In the genomic region with DNA sequence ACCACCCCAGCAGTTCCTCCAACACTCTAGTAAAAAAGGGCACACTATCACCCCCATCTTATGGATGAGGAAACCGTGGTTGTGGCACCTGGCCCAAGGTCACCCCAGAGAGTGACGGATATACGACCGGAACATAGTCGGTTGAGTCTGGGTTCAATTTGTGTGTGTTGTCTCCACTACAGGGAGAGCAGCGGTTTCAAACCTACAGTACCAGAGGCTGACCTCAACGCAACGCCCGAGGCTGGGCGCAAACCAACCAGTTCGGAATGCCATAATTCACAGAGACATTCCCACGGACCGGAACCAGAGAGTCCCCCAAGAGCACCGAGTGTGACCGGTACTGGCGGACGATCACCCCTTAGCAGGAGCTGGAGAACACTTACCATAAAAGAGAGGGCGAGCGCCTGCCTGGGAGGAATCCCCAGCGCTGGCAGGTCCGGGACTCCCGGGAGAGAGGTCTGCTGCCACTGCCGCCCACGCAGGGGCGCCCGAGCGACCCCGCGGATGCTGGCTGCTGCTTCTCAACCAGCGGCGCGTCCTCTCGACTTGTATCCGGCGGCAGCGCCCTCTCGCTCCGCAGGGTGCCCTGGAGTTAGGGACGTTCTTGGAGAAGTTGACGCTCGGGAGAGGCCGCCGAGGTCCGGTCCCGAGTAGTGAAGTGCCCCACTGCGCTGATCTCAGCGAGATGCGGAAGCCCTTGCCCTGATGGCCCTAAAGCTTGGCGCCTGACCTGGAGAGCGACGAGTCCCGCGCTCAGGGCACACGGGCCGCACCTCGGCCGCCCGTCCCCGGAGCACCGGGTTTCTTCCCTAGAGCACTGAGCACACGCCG, we compare ENCODE assay signal across 8 mouse cellular contexts. TPM values are rescaled to one million over a fixed set of nuclear protein-coding genes. Genes with fewer than 3 reads are reported as not detected.
DNase-seq lines count a peak whose midpoint lies in the region; ATAC-seq lines count a peak whose summit lies in the region.

No protein-coding gene starts in this region.

- peaks cover 54% of the 10 kb centered on the region for H3K4me1 ChIP-seq in hindbrain, embryonic 15.5 days (replicated peaks)

- no peaks in the 10 kb centered on the region for H3K36me3 ChIP-seq in hindbrain, embryonic 15.5 days

- peak; percentile 40 to 46 for DNase-seq in adrenal gland, adult 18-20 months (ENCODE audit: low spot score in 2 of 2)
- peak; percentile 60 to 79 for DNase-seq in cerebellum, postnatal 4 days (ENCODE audit: low spot score in 2 of 2)
- peak; percentile 22 to 25 for DNase-seq in gastrocnemius, adult 8-10 months (ENCODE audit: low spot score in 2 of 2)
- DNase-seq in left cerebral cortex, adult 8-10 months (ENCODE audit: low spot score in 2 of 2): peak; percentile 43 to 46
- peak; percentile 55 for DNase-seq in right cerebral cortex, postnatal 25 days
- DNase-seq in natural killer cell, adult 2 months (ENCODE audit: low spot score in 2 of 2): no peak

- peak overlapping the region; percentile 97 for H3K27ac ChIP-seq in hindbrain, embryonic 15.5 days (replicated peaks)

- peak overlapping the region; percentile 90 for H3K9ac ChIP-seq in hindbrain, embryonic 15.5 days

- ATAC-seq in hindbrain, embryonic 15.5 days (ENCODE audit: low FRiP score, low read depth): peak; percentile 27
- ATAC-seq in megakaryocyte, adult 5-6 weeks (ENCODE audit: poor library complexity, severe bottlenecking): peak; percentile 43

- H3K27me3 ChIP-seq in hindbrain, embryonic 15.5 days: no peaks in the 10 kb centered on the region

- peak overlapping the region; percentile 81 for H3K4me3 ChIP-seq in hindbrain, embryonic 15.5 days

- WGBS in hindbrain, embryonic 15.5 days: under 1% methylated on average over 62 of the region's 62 CpGs

- H3K9me3 ChIP-seq in hindbrain, embryonic 15.5 days: no peaks in the 10 kb centered on the region

- peak overlapping the region; percentile 90 for H3K4me2 ChIP-seq in hindbrain, embryonic 15.5 days

RNA-seq across cellular contexts. Expression of a gene that starts 0.6 kb away (rescaled TPM):
- total RNA-seq in adrenal gland, adult 18-20 months (2021): 1 to 10 TPM in 1 of 2 experiments, under 1 TPM in 1; 0.45 to 1.1 TPM
- total RNA-seq in gastrocnemius, adult 8-10 months (2022): 1 to 10 TPM in 2 of 4 experiments, under 1 TPM in 2; 0.86 to 1.7 (median 1.1) TPM
- polyA plus RNA-seq in hindbrain, embryonic 15.5 days (2015; fragmentation: Nextera tagmentation; extraction: Ambion mirVana): 43.3 and 46.3 TPM in 2 replicates
- 1 to 10 TPM; 3.7 to 5.1 (median 4.4) TPM for total RNA-seq in left cerebral cortex, adult 8-10 months (2022)
- 3.1 and 4.4 TPM in 2 replicates for total RNA-seq in megakaryocyte, adult 5-6 weeks (2015)
- total RNA-seq in megakaryocyte, adult 5-6 weeks (2017): 4.1 and 4.2 TPM in 2 replicates

Comparison
In these comparisons a context has a peak if more than half of its experiments do, and no peak if none do; other contexts are left out.
1. DNase-seq: peak in adrenal gland, adult 18-20 months (2 of 2), cerebellum, postnatal 4 days (2 of 2), gastrocnemius, adult 8-10 months (2 of 2), left cerebral cortex, adult 8-10 months (2 of 2) and right cerebral cortex, postnatal 25 days (single experiment); none in natural killer cell, adult 2 months (0 of 2).